Mouse (Mus musculus): ENCODE data around the gene Tmem30c.

Gene Tmem30c

GRCm38 (mm10) chr16:57292765-57293164 is at the start of gene Tmem30c:
Gene Tmem30c (minus strand): TSS chr16:57292865.
- no peak for DNase-seq (ENCODE audit: low spot score in 2 of 2)

GRCm38 (mm10) chr16:57340613-57340898 is 47.9 kb upstream of the Tmem30c start:
- no peak for DNase-seq (ENCODE audit: low spot score in 2 of 2)

- DNase-seq (ENCODE audit: low spot score in 2 of 2) = no peak
Observed at GRCm38 (mm10) chr16:57339765-57340612, 47.3 kb upstream of the Tmem30c start.

- DNase-seq (ENCODE audit: low spot score in 2 of 2) = no peak
Observed at GRCm38 (mm10) chr16:57336770-57337423, 44.2 kb upstream of the Tmem30c start.

- DNase-seq (ENCODE audit: low spot score in 2 of 2) = no peak
Observed at GRCm38 (mm10) chr16:57332301-57332700, 39.6 kb upstream of the Tmem30c start.

DNA sequence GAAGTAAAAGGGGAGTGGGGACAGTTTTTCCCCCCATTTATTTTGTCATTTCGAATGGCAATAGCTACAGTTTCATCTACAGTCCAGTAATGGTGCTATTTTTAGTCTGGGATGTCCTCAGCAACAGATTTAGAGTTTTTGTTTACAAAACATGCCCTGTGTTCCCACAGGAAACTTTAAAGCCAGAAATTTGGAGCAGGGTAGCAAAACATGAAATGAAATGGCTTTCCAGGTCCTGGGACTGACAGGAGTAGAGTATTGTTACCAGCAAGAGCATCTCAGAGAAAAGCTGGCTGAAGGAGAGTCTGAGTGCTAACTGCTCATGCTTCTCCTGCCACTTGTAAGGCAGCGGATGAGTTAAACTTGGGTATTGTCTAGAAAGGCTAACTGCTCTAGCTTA is 37.4 kb upstream of the Tmem30c start:
- DNase-seq (ENCODE audit: low spot score in 2 of 2) = no peak

GRCm38 (mm10) chr16:57329028-57329427 is 36.4 kb upstream of the Tmem30c start:
- no peak for DNase-seq (ENCODE audit: low spot score in 2 of 2)

DNA sequence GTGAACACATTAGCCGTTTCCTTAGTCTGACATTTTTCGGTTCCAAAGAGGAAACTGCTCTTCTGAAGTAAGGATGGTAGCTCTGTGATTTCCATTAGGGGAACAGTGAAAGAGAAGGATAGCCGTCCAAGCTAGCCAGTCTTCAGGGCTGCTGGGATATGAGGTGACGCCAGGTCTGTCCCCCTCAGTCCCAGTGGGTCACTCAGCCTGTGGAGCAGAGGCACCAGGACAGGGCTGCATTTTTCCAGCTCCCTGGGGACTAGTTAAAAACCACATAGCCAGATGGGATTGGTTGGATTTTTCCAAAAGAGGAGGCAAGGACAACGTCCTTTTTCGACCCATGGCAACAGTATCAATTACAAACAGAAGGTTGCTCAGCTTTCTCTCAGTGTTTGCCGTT is 34.3 kb upstream of the Tmem30c start:
- peak in 1 of 2 experiments; percentile 35 for DNase-seq (ENCODE audit: low spot score in 2 of 2)

- no peak for DNase-seq (ENCODE audit: low spot score in 2 of 2)
Observed at GRCm38 (mm10) chr16:57319284-57320124, 26.8 kb upstream of the Tmem30c start.

- DNase-seq (ENCODE audit: low spot score in 2 of 2) = no peak
Observed at GRCm38 (mm10) chr16:57318637-57319125, 26.0 kb upstream of the Tmem30c start.

GRCm38 (mm10) chr16:57317882-57318636 is 25.4 kb upstream of the Tmem30c start:
- no peak for DNase-seq (ENCODE audit: low spot score in 2 of 2)

GRCm38 (mm10) chr16:57317127-57317526 is 24.5 kb upstream of the Tmem30c start:
- DNase-seq (ENCODE audit: low spot score in 2 of 2) = no peak

GRCm38 (mm10) chr16:57315026-57315425 is 22.4 kb upstream of the Tmem30c start:
- DNase-seq (ENCODE audit: low spot score in 2 of 2) = no peak

DNA sequence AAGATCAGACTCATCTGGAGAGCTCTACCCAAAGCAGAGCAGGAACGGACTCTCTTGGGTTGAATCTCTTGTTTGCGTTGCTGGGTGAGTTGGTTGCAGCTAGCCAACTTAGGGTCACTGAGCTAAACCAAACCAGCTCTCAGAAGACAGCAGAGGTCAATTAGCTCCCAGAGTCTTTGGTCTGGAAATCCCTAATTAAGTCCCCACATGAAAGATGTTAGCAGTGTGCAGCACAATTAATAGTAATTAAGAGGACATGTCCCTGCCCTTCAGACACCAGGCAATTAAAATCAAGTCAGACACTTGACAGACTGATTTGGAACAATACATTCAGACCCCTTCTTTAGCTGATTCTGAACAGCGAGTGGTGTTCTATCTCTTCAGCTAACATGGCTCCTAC is 21.6 kb upstream of the Tmem30c start:
- DNase-seq (ENCODE audit: low spot score in 2 of 2) = no peak

GRCm38 (mm10) chr16:57313487-57313886 is 20.8 kb upstream of the Tmem30c start:
- DNase-seq (ENCODE audit: low spot score in 2 of 2) = no peak

DNA sequence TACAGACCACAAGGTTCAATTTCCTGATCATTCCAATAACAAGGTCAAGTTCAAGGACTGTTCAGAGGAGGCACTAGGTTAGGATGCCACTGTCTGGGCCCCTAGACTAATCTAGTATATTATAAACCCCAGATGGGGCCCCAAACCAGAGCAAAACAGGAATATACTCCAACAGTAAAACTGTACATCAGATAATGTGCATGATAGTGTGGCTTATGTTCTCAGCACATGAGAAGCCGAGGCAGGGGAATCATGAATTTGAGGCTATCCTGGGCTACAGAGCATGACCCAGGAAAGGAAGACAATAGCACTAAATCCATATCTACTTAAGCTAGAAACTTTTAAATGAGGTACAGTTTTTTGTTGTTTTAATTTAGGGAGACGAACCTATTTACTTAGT is 19.5 kb upstream of the Tmem30c start:
- DNase-seq (ENCODE audit: low spot score in 2 of 2) = no peak

- no peak for DNase-seq (ENCODE audit: low spot score in 2 of 2)
Observed at GRCm38 (mm10) chr16:57305463-57305862, 12.8 kb upstream of the Tmem30c start.

DNA sequence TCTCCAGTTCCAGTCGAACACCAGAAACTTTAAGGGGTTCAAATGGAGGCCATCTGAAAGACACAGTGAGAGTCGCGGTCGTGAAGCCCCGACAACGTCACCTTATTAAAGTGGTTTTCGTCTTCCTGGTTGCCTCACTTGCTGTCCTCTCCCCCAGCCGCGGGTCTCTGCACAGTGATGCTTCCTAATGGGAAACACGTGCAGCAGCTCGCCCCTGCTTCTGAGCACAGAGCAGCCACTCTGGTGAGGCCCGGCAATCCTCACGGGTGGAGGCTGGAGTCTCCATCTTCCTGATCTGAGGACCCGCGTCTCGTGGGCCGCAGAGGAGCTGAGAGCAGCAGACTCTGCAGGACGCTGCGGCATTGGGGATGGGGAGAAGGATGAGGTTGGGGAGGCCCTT is 11.1 kb upstream of the Tmem30c start:
- no peak for DNase-seq (ENCODE audit: low spot score in 2 of 2)

DNA sequence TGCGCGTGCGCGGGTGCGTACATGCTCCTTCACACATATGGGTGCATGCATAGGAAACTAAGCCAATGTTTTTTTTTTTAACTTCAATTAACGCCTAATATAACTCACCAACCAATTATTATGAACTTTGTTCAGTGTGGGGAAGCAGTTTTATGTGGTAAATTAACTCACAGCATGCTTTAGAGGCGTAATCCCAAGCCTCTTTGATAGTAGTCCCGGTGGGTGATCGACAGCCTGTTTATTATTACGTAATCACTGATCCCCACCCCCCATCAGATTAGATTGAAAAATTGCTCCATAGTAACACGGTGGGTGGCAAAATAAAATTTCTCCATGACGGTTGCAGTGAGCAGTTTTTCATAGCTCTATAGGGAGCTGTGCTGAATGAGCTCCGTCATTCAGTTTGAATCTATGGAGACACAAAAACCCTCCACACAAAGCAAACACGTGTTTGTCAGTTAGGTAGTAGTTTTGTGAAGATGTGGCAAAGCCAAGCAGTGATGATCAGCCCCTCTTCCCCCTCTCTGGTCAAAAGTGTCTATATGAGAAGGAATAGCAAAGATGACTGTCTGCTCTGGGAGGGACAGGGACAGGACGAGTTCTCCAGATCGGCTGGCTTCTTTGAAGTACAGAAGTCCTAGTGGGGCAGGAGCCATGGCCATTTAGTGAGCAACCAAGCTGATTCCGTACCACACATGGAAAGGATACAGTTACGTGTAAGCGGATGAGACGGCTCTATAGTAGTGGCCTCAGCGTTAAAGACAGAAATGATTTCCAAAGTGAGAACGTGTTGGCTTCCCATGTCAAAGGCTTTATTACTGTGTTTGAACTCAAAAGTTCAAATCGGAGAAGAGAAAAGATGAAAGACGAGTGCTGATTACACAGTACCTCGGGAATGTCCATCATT is 10.4 kb upstream of the Tmem30c start:
- DNase-seq (ENCODE audit: low spot score in 2 of 2) = no peak

GRCm38 (mm10) chr16:57301512-57302115 is 8.9 kb upstream of the Tmem30c start:
- no peak for DNase-seq (ENCODE audit: low spot score in 2 of 2)

Data from urinary bladder, postnatal 36 days (tissue).